Mouse (Mus musculus): ENCODE results near the gene Trp53i13. TPM values are rescaled to one million over a fixed set of nuclear protein-coding genes. Genes with fewer than 3 reads are reported as not detected.
"Not testable (repeated sequence)": the region's sequence is repeated elsewhere in the genome, so short reads cannot be mapped to it uniquely, and the experiment has no call there.

Gene Trp53i13
- 6.2 and 6.5 TPM in 2 replicates for total RNA-seq (2015)
- total RNA-seq (2017), result 5.0 and 5.8 TPM in 2 replicates

- ATAC-seq (ENCODE audit: poor library complexity, severe bottlenecking), result 0 out of 2 replicates have a peak, but pooled peaks have one; percentile 1
Measured at GRCm38 (mm10) chr11:77515637-77516552, at the start of gene Trp53i13. TSS of gene Trp53i13 (minus strand) at chr11:77515980.

GRCm38 (mm10) chr11:77545261-77545660 is 29.5 kb upstream of the Trp53i13 start:
- ATAC-seq (ENCODE audit: poor library complexity, severe bottlenecking), result no peak

DNA sequence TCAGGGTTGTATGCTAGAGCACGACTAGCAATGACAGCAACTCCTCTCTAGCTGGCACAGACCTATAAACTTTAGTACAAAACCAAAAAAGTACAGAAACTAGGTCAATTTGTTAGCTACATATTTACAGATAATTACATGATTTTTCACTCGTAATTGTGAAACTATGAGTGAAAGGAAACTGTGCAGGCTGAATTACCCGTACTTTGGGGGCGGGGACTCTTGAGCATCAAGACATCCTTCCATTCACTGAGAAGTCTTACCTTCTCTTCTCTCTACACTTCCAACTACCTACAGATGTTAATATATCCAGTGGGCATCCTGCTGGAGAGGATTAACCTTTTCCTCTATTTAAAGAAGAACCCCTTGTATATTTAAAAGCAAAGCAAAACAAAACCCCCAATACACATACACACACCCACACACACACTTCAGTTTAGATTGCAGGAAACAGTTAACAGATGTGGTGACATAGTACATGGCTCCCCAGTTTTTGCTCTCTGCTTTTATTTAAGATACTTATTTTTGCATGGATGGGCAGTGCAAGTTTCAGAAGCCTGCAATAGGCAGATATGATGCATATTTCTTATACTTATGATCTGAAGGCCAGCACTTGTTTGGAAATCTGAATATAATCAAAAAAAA is 16.5 kb upstream of the Trp53i13 start:
- no peak for ATAC-seq (ENCODE audit: poor library complexity, severe bottlenecking)

DNA sequence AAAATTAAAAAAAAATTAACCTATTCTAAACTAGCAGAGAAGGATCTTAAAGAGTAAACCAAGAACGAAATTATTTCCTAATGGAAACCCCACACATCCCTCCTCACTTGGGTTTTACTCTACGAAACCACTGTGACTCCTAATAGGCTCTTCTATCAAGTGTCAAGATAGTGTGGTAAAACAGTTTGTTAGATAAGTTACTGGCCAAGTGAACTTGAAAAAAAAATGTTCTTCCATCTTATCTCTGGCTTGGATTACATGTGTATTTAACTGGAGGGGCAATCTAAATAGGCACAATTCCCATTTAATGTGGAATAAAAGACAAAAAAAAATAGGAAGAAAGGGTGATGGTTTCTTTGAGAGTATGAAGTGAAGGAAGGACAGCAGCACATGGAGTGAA is 15.1 kb upstream of the Trp53i13 start:
- ATAC-seq (ENCODE audit: poor library complexity, severe bottlenecking), result no peak

DNA sequence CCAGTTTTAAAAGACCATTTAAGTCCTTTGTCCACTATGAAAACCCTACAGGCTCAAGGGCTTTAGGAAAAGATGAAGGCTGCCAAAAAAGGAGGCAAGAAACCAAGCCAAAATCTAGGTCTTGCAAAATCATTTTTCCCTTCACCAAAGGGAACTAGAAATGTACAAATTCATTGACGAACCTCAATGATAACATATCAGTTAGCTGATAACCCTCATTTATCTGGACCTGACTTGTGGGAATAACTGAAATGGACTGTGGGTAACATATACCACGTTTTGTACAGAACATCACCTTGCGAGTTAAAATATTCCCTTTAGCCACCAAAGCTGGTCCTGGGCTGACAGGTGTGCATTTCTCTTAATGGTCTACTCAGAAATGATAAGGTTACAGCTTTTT is 13.9 kb upstream of the Trp53i13 start:
- ATAC-seq (ENCODE audit: poor library complexity, severe bottlenecking), result no peak

DNA sequence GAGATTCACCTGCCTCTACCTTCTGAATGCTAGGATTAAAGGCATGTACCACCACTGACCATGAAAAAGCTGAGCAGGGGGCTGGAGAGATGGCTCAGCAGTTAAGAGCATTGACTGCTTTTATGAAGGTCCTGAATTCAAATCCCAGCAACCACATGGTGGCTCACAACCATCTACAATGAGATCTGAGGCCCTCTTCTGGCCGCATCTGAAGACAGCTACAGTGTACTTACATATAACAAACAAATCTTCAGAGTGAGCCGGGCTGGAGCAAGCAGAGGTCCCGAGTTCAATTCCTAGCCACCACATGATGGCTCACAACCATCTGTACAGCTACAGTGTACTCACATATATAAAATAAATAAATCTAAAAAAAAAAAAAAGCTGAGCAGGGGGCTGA is 12.6 kb upstream of the Trp53i13 start:
- not testable (repeated sequence) for ATAC-seq (ENCODE audit: poor library complexity, severe bottlenecking)

DNA sequence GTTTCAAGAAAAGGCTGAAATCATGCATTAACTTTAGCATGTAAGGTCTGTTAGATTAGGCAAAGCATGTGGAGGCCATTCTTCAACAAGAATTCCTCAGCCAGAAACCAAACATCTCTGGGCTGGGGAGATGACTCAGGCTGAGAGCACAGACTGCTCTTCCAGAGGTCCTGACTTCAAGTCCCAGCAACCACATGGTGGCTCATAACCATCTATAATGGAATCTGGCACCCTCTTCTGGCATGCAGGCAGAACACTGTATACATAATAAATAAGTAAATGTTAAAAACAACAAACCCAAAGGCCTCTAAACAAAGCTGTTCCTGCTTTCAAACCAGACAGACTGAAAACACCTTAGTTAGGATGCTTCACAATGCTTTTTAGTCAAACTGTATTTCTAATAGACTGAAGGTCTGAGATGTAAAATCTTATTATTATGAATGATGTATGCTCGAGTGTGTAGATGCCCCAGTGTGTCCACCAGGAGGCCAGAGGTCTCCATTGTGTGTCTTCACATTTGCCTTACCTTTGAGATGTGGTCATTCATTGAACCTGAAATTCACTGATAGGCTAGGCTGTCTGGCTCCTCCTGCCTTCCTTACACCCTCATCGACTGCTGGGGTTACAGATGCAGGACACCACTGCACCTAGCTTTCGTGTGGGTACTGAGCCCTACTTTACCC is 10.2 kb upstream of the Trp53i13 start:
- ATAC-seq (ENCODE audit: poor library complexity, severe bottlenecking), result no peak

- ATAC-seq (ENCODE audit: poor library complexity, severe bottlenecking), result peak; percentile 67
Measured at GRCm38 (mm10) chr11:77520601-77521529, 5.1 kb upstream of the Trp53i13 start.

DNA sequence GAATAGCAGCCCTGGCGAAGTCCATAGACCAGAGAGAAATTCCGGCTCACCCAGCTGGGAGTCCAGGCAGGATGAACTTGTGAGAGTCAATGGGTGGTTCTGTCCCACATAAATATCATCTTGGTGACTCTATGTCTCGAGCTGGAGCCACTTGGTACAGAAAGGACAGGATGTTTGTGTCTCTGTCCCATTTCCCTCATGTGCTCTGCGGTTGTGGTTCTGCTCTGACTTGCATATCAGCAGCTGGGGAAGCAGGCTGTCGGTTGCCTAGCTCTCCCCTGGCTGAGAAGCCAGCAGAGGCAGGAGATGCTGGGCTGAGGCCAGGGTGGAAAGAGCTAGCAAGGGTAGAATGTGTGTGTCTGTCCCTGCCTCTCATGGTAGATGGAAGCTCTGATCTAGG is 3.3 kb upstream of the Trp53i13 start, which contains the start of gene Gm10392:
Gene Gm10392 (minus strand): TSS at position 156 of the 400 bp plus-strand sequence.
- ATAC-seq (ENCODE audit: poor library complexity, severe bottlenecking), result peak; percentile 53

- no peak for ATAC-seq (ENCODE audit: poor library complexity, severe bottlenecking)
Measured at GRCm38 (mm10) chr11:77518051-77518798, 2.4 kb upstream of the Trp53i13 start.

- no peak for ATAC-seq (ENCODE audit: poor library complexity, severe bottlenecking)
Measured at GRCm38 (mm10) chr11:77516553-77517425, 1.0 kb upstream of the Trp53i13 start.

DNA sequence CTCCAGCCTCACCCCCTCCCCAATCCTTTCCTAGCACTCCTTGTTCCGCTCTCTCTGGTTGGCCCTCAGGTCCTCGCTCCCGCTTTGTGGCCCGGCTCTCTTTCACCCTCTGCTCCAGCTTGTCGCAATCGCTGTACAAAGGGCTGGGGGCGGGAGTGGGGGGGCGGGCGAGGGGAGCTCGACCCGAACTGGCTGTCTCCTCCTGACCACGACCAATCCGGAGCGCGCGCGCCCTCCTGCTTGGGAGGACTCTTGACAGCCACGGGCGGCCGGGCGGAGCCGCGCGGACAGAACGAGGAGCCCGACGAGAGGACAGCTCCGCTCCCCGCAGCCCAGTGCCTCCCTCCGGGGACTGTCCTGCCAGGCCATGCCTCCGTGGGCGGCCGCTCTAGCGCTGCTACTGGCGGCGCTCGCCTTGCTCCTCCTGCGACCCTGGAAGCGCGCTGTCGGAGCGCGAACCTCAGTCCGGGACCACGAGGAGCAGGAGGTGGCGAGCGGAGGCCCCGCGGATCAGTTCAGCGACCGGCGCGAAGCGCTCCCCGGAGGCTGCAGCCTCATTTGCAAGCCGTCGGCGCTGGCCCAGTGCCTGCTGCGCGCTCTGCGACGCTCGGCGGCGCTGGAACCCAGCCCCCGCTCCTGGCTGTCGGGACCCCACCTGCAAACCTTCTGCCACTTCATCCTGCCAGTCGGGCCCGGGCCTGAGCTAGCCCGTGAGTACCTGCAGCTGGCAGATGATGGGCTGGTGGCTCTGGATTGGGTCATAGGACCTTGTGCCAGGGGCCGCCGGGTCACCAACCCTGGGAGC is 746 bp downstream of the Trp53i13 start, which contains the start of gene Abhd15:
Gene Abhd15 (plus strand): TSS at position 290 of the 805 bp plus-strand sequence.
- peak; percentile 65 for ATAC-seq (ENCODE audit: poor library complexity, severe bottlenecking)

- ATAC-seq (ENCODE audit: poor library complexity, severe bottlenecking), result no peak
Measured at GRCm38 (mm10) chr11:77514281-77514831, 1.4 kb downstream of the Trp53i13 start.

DNA sequence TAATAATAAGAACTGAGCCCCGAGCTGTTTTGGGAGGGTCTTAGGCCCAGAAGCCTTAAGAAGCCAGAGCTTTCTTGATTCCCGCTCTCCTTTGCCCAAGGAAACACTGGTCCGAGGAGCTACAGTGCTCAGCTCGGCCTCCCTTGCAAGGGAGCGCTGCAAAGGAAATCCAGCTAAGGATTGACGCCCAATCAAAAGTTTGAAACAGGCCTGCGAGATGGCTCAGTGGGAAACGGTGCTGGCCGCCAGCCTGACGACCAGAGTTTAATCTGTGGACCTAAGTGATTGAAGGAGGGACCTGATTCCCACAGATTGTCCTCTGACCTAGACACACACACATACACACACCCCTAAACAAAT is 2.0 kb downstream of the Trp53i13 start:
- ATAC-seq (ENCODE audit: poor library complexity, severe bottlenecking), result no peak

- ATAC-seq (ENCODE audit: poor library complexity, severe bottlenecking), result peak; percentile 57
Measured at GRCm38 (mm10) chr11:77512891-77513810, 2.6 kb downstream of the Trp53i13 start.

DNA sequence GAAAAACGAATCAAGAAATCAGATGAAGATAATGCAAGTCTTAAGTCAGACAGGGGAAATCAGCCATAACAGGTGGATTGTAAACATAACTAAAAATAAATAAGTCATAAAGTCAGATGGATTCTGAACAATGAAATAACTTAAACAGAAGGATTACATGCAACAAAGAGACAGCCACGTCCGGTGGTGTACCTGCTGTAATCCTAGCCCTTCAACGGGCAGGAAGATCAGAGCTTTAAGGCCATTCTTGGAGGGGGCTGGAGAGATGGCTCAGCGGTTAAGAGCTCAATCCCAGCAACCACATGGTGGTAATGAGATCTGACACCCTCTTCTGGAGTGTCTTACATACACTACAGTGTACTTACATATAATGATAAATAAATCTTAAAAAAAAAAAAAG is 4.4 kb downstream of the Trp53i13 start:
- no peak for ATAC-seq (ENCODE audit: poor library complexity, severe bottlenecking)

Measured in megakaryocyte, adult 5-6 weeks (primary cell).